Mouse (Mus musculus): ENCODE measurements around the gene Apeh. TPM values are rescaled to one million over a fixed set of nuclear protein-coding genes. Genes with fewer than 3 reads are reported as not detected.
A peak's percentile ranks its signal among the peaks of the same experiment; 100 is the strongest.

Apeh gene
- total and polyA plus RNA-seq, 2 experiments from 2014 or later, result 39.6 to 47.8 TPM

DNA sequence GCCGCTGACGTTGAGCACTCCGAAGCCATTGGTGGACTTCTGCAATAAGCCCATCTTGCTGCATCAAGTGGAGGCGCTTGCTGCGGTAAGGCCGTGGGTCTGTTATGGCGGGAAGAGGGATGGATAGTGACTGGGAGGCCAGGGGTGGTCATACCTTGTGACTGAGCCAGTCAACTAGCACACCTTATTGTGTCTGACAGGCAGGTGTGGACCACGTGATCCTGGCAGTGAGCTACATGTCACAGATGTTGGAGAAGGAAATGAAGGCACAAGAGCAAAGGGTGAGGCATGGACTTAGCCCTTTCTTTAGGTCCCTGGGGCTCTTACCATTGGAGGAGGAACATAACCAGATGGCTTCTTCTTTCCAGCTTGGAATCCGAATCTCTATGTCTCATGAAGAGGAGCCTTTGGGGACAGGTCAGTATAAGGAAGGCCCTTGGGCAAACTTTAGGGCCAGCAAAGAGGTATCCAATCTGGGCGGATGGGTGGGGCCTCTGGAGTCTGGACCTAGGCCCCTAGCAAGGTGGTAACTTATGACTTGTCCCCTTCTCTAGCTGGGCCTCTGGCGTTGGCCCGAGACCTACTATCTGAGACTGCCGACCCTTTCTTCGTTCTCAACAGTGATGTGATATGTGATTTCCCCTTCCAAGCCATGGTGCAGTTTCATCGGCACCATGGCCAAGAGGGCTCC lies 44.7 kb downstream of the Apeh start:
- WGBS, result 43% methylated on average over 15 of the region's 15 CpGs
- Histone ChIP-seq H3K9ac (replicated peaks; ENCODE audit: low read length) (peak overlapping the region; percentile 56), H3K27me3 (ENCODE audit: insufficient read depth, low read length) (no peaks in the 10 kb centered on the region), H3K4me2 (ENCODE audit: low read depth, low read length) (peak overlapping the region; percentile 74), H3K4me3 (ENCODE audit: low read length) (peak overlapping the region; percentile 50), H3K4me1 (ENCODE audit: insufficient read depth, low read length) (peaks cover 8% of the 10 kb centered on the region; the same call in 1 of the 2 replicates), H3K36me3 (ENCODE audit: insufficient read depth, low read length) (peaks cover 30% of the 10 kb centered on the region), H3K9me3 (ENCODE audit: low read length) (no peaks in the 10 kb centered on the region), H3K27ac (peak overlapping the region; percentile 52)
- no peak for TF ChIP-seq CTCF (IDR thresholded peaks at IDR 0.05; ENCODE audit: low read depth)
- ATAC-seq, result peak; percentile 13
- DNase-seq (ENCODE audit: low spot score), result no peak

DNA sequence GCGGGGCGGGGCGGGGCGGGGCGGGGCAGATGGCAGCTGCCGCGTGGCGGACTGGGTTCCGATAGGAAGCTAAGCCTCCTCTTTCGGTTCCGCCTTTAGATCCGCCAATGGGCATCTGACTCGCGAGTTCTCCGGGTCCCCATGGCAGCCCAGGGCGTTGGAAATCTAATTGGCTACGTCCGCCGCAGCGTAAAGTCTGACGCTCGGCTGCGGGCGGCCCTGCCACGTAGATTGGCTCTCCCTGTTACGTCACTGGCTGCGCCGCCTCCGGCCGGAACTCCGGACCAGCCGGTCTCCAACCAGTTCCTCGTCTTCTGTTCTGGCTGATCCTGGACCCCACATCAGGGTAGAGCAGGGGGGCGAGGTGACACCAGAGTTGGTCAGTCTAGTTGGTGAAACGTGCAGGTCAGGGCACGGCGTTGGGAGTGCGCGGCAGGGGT lies 45.4 kb downstream of the Apeh start, which contains the start of gene Gmppb:
Gene Gmppb, plus strand, starts transcription at position 227 of the 440 bp plus-strand sequence.
- 0% methylated on average over 32 of the region's 39 CpGs for WGBS
- Histone ChIP-seq H3K27ac (peak within 1 kb of the TSS; percentile 66), H3K36me3 (ENCODE audit: insufficient read depth, low read length) (peaks cover 23% of the 10 kb centered on the region), H3K27me3 (ENCODE audit: insufficient read depth, low read length) (no peaks in the 10 kb centered on the region), H3K4me2 (ENCODE audit: low read depth, low read length) (peak within 1 kb of the TSS; percentile 74), H3K4me3 (ENCODE audit: low read length) (peak within 1 kb of the TSS; percentile 50), H3K4me1 (ENCODE audit: insufficient read depth, low read length) (peaks cover 8% of the 10 kb centered on the region; the same call in 1 of the 2 replicates), H3K9me3 (ENCODE audit: low read length) (no peaks in the 10 kb centered on the region), H3K9ac (replicated peaks; ENCODE audit: low read length) (peak within 1 kb of the TSS; percentile 56)
- DNase-seq (ENCODE audit: low spot score) (peak; percentile 99), ATAC-seq (peak; percentile 96)
- 0 out of 2 replicates have a peak, but pooled peaks have one; percentile 6 for TF ChIP-seq CTCF (IDR thresholded peaks at IDR 0.05; ENCODE audit: low read depth)

DNA sequence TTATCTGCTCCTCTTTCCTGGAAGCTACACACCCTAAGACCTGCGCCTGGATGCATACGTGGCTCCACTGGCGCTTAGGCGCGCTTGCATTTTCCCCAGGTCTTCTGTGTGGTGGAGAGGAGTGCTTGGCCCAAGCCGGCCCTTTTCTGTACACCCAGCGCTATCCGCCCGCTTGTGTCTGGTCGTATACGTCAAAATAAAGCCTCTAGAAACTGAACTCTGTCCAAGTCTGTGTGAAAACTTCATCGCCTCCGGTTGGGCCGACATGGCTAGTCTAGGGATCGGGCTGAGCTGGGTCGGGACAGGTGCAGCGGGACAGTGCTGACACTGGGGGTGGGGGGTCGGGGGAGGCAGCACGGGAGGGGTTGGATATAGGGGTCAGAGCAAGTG lies 45.8 kb downstream of the Apeh start:
- H3K9ac ChIP-seq (replicated peaks; ENCODE audit: low read length), result peak overlapping the region; percentile 56
- peaks cover 8% of the 10 kb centered on the region; the same call in 1 of the 2 replicates for H3K4me1 ChIP-seq (ENCODE audit: insufficient read depth, low read length)
- no peak for DNase-seq (ENCODE audit: low spot score)
- WGBS, result 2% methylated on average over 19 of the region's 19 CpGs
- peak overlapping the region; percentile 66; the same call in 1 of the 2 replicates for H3K27ac ChIP-seq
- TF ChIP-seq CTCF (IDR thresholded peaks at IDR 0.05; ENCODE audit: low read depth), result no peak
- no peaks in the 10 kb centered on the region for H3K9me3 ChIP-seq (ENCODE audit: low read length)
- H3K4me3 ChIP-seq (ENCODE audit: low read length), result peak overlapping the region; percentile 50
- no peak; the same call in 1 of the 2 replicates for ATAC-seq
- H3K36me3 ChIP-seq (ENCODE audit: insufficient read depth, low read length), result peaks cover 22% of the 10 kb centered on the region
- peak overlapping the region; percentile 74 for H3K4me2 ChIP-seq (ENCODE audit: low read depth, low read length)
- H3K27me3 ChIP-seq (ENCODE audit: insufficient read depth, low read length), result no peaks in the 10 kb centered on the region

DNA sequence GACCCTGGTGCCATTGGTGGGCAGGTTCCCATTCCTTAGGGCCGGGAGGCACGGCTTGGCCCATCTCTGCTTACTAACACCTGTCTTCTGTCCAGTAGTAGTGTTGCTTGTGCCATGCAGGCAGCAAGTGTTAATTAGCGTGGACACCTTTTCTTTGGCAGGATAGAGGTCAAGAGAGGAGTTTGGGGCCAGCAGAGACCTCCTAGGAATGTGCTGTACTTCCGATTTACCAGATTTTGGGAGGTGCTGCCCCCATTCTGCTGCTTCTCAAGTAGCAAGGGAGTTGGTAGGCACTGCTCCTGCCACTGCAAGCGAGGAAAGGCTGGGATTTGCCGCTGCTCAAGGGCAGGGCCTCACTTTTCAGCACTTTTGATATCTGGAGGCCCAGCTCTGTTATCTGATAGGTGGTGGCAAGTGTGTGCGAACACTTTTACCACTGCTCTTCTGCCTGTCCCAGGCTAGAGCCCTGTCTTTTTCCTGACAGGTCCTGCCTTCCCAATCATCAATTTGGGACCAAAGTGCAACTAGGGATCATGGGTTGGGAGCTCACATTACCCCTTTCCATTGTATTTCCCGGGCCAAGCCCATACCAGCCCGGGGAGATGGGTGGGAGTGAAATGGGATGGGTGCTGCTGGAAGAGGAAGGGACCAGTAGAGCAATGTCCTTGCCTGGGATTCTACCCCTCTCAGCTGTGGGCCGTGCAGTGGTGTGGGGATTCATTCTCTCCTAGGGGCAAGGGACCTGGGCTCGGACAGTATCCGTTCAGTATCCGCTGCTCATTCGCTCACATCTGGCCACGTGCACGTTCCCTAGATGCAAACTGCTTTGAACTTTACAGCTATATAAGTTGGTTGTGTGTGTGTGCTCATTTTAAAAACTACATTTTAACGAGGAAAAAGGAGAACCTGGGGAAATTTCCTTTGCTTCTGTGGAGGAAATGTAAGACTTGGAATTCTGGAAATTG lies 46.5 kb downstream of the Apeh start:
- H3K4me1 ChIP-seq (ENCODE audit: insufficient read depth, low read length), result peaks cover 8% of the 10 kb centered on the region; the same call in 1 of the 2 replicates
- peak overlapping the region; percentile 74 for H3K4me2 ChIP-seq (ENCODE audit: low read depth, low read length)
- H3K36me3 ChIP-seq (ENCODE audit: insufficient read depth, low read length), result peaks cover 25% of the 10 kb centered on the region
- peak overlapping the region; percentile 50 for H3K4me3 ChIP-seq (ENCODE audit: low read length)
- ATAC-seq (no peak), DNase-seq (ENCODE audit: low spot score) (no peak)
- H3K9ac ChIP-seq (replicated peaks; ENCODE audit: low read length), result peak overlapping the region; percentile 56
- no peak for TF ChIP-seq CTCF (IDR thresholded peaks at IDR 0.05; ENCODE audit: low read depth)
- H3K9me3 ChIP-seq (ENCODE audit: low read length), result no peaks in the 10 kb centered on the region
- peak overlapping the region; percentile 66; the same call in 1 of the 2 replicates for H3K27ac ChIP-seq
- H3K27me3 ChIP-seq (ENCODE audit: insufficient read depth, low read length), result no peaks in the 10 kb centered on the region
- 49% methylated on average over 17 of the region's 17 CpGs for WGBS

DNA sequence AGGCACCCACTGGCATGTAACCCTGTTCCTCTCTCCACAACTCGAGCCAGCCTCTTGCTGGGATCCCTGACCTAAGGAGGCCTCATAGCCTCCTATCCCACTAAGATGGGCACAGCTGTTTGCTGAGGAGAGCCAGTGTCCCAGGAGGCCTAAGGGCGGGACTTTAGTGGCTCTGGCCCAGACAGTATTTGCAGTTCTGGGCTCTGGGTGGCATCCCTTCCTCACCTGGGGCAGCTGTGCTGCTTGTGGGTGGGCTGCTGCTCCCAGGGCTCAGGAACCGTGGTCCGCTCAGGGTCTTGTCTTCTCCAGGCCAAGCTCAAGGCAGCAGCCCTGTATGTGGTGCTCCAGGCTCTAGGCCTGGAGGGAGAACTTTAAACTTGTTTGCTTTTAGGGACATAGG lies 47.8 kb downstream of the Apeh start:
- DNase-seq (ENCODE audit: low spot score) (no peak), ATAC-seq (no peak)
- peaks cover 8% of the 10 kb centered on the region; the same call in 1 of the 2 replicates for H3K4me1 ChIP-seq (ENCODE audit: insufficient read depth, low read length)
- no peak overlapping the region for H3K9ac ChIP-seq (replicated peaks; ENCODE audit: low read length)
- no peak overlapping the region for H3K27ac ChIP-seq
- no peaks in the 10 kb centered on the region for H3K9me3 ChIP-seq (ENCODE audit: low read length)
- peaks cover 37% of the 10 kb centered on the region for H3K36me3 ChIP-seq (ENCODE audit: insufficient read depth, low read length)
- no peaks in the 10 kb centered on the region for H3K27me3 ChIP-seq (ENCODE audit: insufficient read depth, low read length)
- TF ChIP-seq CTCF (IDR thresholded peaks at IDR 0.05; ENCODE audit: low read depth), result no peak
- no peak overlapping the region for H3K4me3 ChIP-seq (ENCODE audit: low read length)
- WGBS, result 84% methylated on average over 4 of the region's 4 CpGs
- no peak overlapping the region for H3K4me2 ChIP-seq (ENCODE audit: low read depth, low read length)

DNA sequence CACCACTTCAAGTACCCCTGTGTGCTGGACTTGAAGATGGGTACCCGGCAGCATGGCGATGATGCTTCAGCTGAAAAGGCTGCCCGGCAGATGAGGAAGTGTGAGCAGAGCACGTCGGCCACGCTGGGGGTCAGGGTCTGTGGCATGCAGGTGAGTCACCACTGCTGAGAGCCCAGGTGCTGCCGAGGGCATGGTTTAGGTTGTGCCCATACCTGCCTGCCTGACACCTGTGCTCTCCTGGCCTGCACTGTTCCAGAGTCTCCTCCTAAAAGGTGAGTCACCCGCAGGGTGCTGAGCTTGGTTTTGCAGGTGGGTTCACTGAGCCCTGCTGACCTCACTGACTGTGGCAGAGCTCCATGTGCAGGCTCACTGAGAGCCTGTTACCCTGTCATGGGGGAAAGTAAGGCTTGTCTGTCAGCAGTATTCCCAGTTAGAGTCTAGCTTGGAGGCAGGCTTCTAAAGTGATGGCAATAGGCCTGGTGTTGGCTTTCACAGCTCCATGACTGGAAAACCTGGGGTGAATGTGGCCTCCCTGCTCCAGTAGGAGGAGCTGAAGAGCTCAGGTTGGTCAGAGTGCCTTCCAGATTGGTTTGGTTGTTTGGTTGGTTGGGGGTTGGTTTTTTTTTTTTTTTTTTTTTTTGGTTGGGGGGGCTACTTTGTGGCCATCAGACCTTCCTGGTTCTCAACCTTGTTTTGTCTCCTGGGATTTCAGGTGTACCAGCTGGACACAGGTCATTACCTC lies 49.5 kb downstream of the Apeh start:
- TF ChIP-seq CTCF (IDR thresholded peaks at IDR 0.05; ENCODE audit: low read depth), result peak; percentile 24
- WGBS, result 94% methylated on average over 8 of the region's 8 CpGs
- H3K36me3 ChIP-seq (ENCODE audit: insufficient read depth, low read length), result peaks cover 47% of the 10 kb centered on the region

More for the DNA sequence above, 49.5 kb downstream of the Apeh start:
- no peak overlapping the region for H3K27ac ChIP-seq
- ATAC-seq, result no peak
- DNase-seq (ENCODE audit: low spot score), result no peak
- H3K9ac ChIP-seq (replicated peaks; ENCODE audit: low read length), result no peak overlapping the region
- H3K27me3 ChIP-seq (ENCODE audit: insufficient read depth, low read length), result no peaks in the 10 kb centered on the region
- no peak overlapping the region for H3K4me2 ChIP-seq (ENCODE audit: low read depth, low read length)
- H3K4me1 ChIP-seq (ENCODE audit: insufficient read depth, low read length), result peaks cover 5% of the 10 kb centered on the region; the same call in 1 of the 2 replicates
- H3K9me3 ChIP-seq (ENCODE audit: low read length), result no peaks in the 10 kb centered on the region
- H3K4me3 ChIP-seq (ENCODE audit: low read length), result no peak overlapping the region

Small RNAs within 50 kb of the gene (microRNA-seq; reads per million reads assigned to microRNA genes)
- gene Gm47303, result 0 reads per million in 2 experiments
- gene Mir7088, result 0 reads per million in 2 experiments

Other genes starting within 250 kb of the Apeh start
- 58.4 and 62.3 TPM in 2 replicates for gene Rbm6, start 221.4 kb downstream of the Apeh start, total RNA-seq (2014; rRNA removed)
- gene Rbm6, start 221.4 kb downstream of the Apeh start, polyA plus RNA-seq (2015; fragmentation: Nextera tagmentation; extraction: Ambion mirVana), result 55.0 and 57.2 TPM in 2 replicates
- gene Mon1a, start 206.5 kb downstream of the Apeh start, total RNA-seq (2014; rRNA removed), result 21.9 and 28.2 TPM in 2 replicates
- gene Mon1a, start 206.5 kb downstream of the Apeh start, polyA plus RNA-seq (2015; fragmentation: Nextera tagmentation; extraction: Ambion mirVana), result 13.2 and 13.8 TPM in 2 replicates
- gene Mst1r, start 187.7 kb downstream of the Apeh start, total RNA-seq (2014; rRNA removed), result 0.61 and 2.7 TPM in 2 replicates
- 0.68 and 0.69 TPM in 2 replicates for gene Mst1r, start 187.7 kb downstream of the Apeh start, polyA plus RNA-seq (2015; fragmentation: Nextera tagmentation; extraction: Ambion mirVana)
- gene Actl11, start 166.1 kb downstream of the Apeh start, total RNA-seq (2014; rRNA removed), result not detected in 2 replicates
- not detected in 2 replicates for gene Actl11, start 166.1 kb downstream of the Apeh start, polyA plus RNA-seq (2015; fragmentation: Nextera tagmentation; extraction: Ambion mirVana)
- gene Camkv, start 158.9 kb downstream of the Apeh start, total RNA-seq (2014; rRNA removed), result 80.1 and 87.4 TPM in 2 replicates
- 59.1 and 61.5 TPM in 2 replicates for gene Camkv, start 158.9 kb downstream of the Apeh start, polyA plus RNA-seq (2015; fragmentation: Nextera tagmentation; extraction: Ambion mirVana)
- 8.4 and 23.3 TPM in 2 replicates for gene Traip, start 144.5 kb downstream of the Apeh start, total RNA-seq (2014; rRNA removed)
- gene Traip, start 144.5 kb downstream of the Apeh start, polyA plus RNA-seq (2015; fragmentation: Nextera tagmentation; extraction: Ambion mirVana), result 9.2 and 10.5 TPM in 2 replicates
- 6.0 and 12.8 TPM in 2 replicates for gene Uba7, start 119.1 kb downstream of the Apeh start, total RNA-seq (2014; rRNA removed)
- gene Uba7, start 119.1 kb downstream of the Apeh start, polyA plus RNA-seq (2015; fragmentation: Nextera tagmentation; extraction: Ambion mirVana), result 6.2 and 7.4 TPM in 2 replicates
- gene Gm20661, start 111.5 kb downstream of the Apeh start, total RNA-seq (2014; rRNA removed), result 0.18 and 0.78 TPM in 2 replicates
- gene Gm20661, start 111.5 kb downstream of the Apeh start, polyA plus RNA-seq (2015; fragmentation: Nextera tagmentation; extraction: Ambion mirVana), result 0.54 TPM in 1 of 2 replicates, not detected in the other
- 5.5 and 7.3 TPM in 2 replicates for gene Inka1, start 108.7 kb downstream of the Apeh start, total RNA-seq (2014; rRNA removed)
- 16.6 and 18.0 TPM in 2 replicates for gene Inka1, start 108.7 kb downstream of the Apeh start, polyA plus RNA-seq (2015; fragmentation: Nextera tagmentation; extraction: Ambion mirVana)
- gene Cdhr4, start 102.1 kb downstream of the Apeh start, total RNA-seq (2014; rRNA removed), result 1.2 and 1.5 TPM in 2 replicates
- gene Cdhr4, start 102.1 kb downstream of the Apeh start, polyA plus RNA-seq (2015; fragmentation: Nextera tagmentation; extraction: Ambion mirVana), result 0.45 and 0.91 TPM in 2 replicates
- gene Gm20662, start 98.3 kb downstream of the Apeh start, total RNA-seq (2014; rRNA removed), result 3.3 TPM in 1 of 2 replicates, not detected in the other
- 0.81 TPM in 1 of 2 replicates, not detected in the other for gene Gm20662, start 98.3 kb downstream of the Apeh start, polyA plus RNA-seq (2015; fragmentation: Nextera tagmentation; extraction: Ambion mirVana)
- 257 and 258 TPM in 2 replicates for gene Ip6k1, start 92.1 kb downstream of the Apeh start, total RNA-seq (2014; rRNA removed)
- gene Ip6k1, start 92.1 kb downstream of the Apeh start, polyA plus RNA-seq (2015; fragmentation: Nextera tagmentation; extraction: Ambion mirVana), result 79.6 and 83.6 TPM in 2 replicates
- gene Gmppb, start 45.4 kb downstream of the Apeh start, total RNA-seq (2014; rRNA removed), result 13.0 and 13.3 TPM in 2 replicates
- 17.1 and 18.1 TPM in 2 replicates for gene Gmppb, start 45.4 kb downstream of the Apeh start, polyA plus RNA-seq (2015; fragmentation: Nextera tagmentation; extraction: Ambion mirVana)
- gene Amigo3, start 41.4 kb downstream of the Apeh start, total RNA-seq (2014; rRNA removed), result 4.8 and 6.1 TPM in 2 replicates
- 1.8 and 2.1 TPM in 2 replicates for gene Amigo3, start 41.4 kb downstream of the Apeh start, polyA plus RNA-seq (2015; fragmentation: Nextera tagmentation; extraction: Ambion mirVana)
- gene Mst1, start 14.2 kb downstream of the Apeh start, total RNA-seq (2014; rRNA removed), result 0.29 TPM in 1 of 2 replicates, not detected in the other
- not detected in 2 replicates for gene Mst1, start 14.2 kb downstream of the Apeh start, polyA plus RNA-seq (2015; fragmentation: Nextera tagmentation; extraction: Ambion mirVana)
- 59.0 and 60.4 TPM in 2 replicates for gene Rnf123, start 11.3 kb downstream of the Apeh start, total RNA-seq (2014; rRNA removed)
- 41.8 and 43.8 TPM in 2 replicates for gene Rnf123, start 11.3 kb downstream of the Apeh start, polyA plus RNA-seq (2015; fragmentation: Nextera tagmentation; extraction: Ambion mirVana)
- 53.9 and 60.7 TPM in 2 replicates for gene Bsn, start 95.8 kb upstream of the Apeh start, total RNA-seq (2014; rRNA removed)
- 6.5 and 7.4 TPM in 2 replicates for gene Bsn, start 95.8 kb upstream of the Apeh start, polyA plus RNA-seq (2015; fragmentation: Nextera tagmentation; extraction: Ambion mirVana)
- 127 and 129 TPM in 2 replicates for gene Dag1, start 169.4 kb upstream of the Apeh start, total RNA-seq (2014; rRNA removed)
- 70.2 and 76.3 TPM in 2 replicates for gene Dag1, start 169.4 kb upstream of the Apeh start, polyA plus RNA-seq (2015; fragmentation: Nextera tagmentation; extraction: Ambion mirVana)
- gene Nicn1, start 195.8 kb upstream of the Apeh start, total RNA-seq (2014; rRNA removed), result 79.8 and 108 TPM in 2 replicates
- 114 and 118 TPM in 2 replicates for gene Nicn1, start 195.8 kb upstream of the Apeh start, polyA plus RNA-seq (2015; fragmentation: Nextera tagmentation; extraction: Ambion mirVana)
- gene Amt, start 202.2 kb upstream of the Apeh start, total RNA-seq (2014; rRNA removed), result 22.5 and 27.1 TPM in 2 replicates
- gene Amt, start 202.2 kb upstream of the Apeh start, polyA plus RNA-seq (2015; fragmentation: Nextera tagmentation; extraction: Ambion mirVana), result 28.5 and 32.9 TPM in 2 replicates
- gene Rhoa, start 211.5 kb upstream of the Apeh start, total RNA-seq (2014; rRNA removed), result 105 and 106 TPM in 2 replicates
- gene Rhoa, start 211.5 kb upstream of the Apeh start, polyA plus RNA-seq (2015; fragmentation: Nextera tagmentation; extraction: Ambion mirVana), result 268 and 276 TPM in 2 replicates
- gene Tcta, start 211.6 kb upstream of the Apeh start, total RNA-seq (2014; rRNA removed), result 65.2 and 66.5 TPM in 2 replicates
- gene Tcta, start 211.6 kb upstream of the Apeh start, polyA plus RNA-seq (2015; fragmentation: Nextera tagmentation; extraction: Ambion mirVana), result 79.4 and 80.3 TPM in 2 replicates
- 224 and 226 TPM in 2 replicates for gene Gpx1, start 244.3 kb upstream of the Apeh start, total RNA-seq (2014; rRNA removed)
- 426 and 460 TPM in 2 replicates for gene Gpx1, start 244.3 kb upstream of the Apeh start, polyA plus RNA-seq (2015; fragmentation: Nextera tagmentation; extraction: Ambion mirVana)

Data from hindbrain, postnatal 0 days (tissue).